Mouse (Mus musculus): ENCODE data around the gene Psmd2.

Psmd2 gene

GRCm38 (mm10) chr16:20651076-20651946 is at the start of gene Psmd2:
Gene Psmd2, plus strand, starts transcription at chr16:20651652.
- peak; percentile 97 for DNase-seq

GRCm38 (mm10) chr16:20604705-20605104 is 46.7 kb upstream of the Psmd2 start:
- DNase-seq = no peak

GRCm38 (mm10) chr16:20610501-20611356 is 40.7 kb upstream of the Psmd2 start:
- peak; percentile 90 for DNase-seq

GRCm38 (mm10) chr16:20611357-20612227 is 39.9 kb upstream of the Psmd2 start, which contains the start of the genes Eef1akmt4, Gm49333 and Alg3:
Gene Eef1akmt4, plus strand, starts transcription at chr16:20611593.
Gene Gm49333, plus strand, starts transcription at chr16:20611610.
Gene Alg3, minus strand, starts transcription at chr16:20611735.
- peak; percentile 96 for DNase-seq

GRCm38 (mm10) chr16:20619541-20620398 is 31.7 kb upstream of the Psmd2 start:
- DNase-seq = peak; percentile 77

- DNase-seq = no peak
Measured at GRCm38 (mm10) chr16:20620399-20620735, 31.1 kb upstream of the Psmd2 start.

- no peak for DNase-seq
Measured at GRCm38 (mm10) chr16:20620751-20621190, 30.7 kb upstream of the Psmd2 start.

GRCm38 (mm10) chr16:20621191-20621990 is 30.1 kb upstream of the Psmd2 start, which contains the start of gene Camk2n2:
Gene Camk2n2, minus strand, starts transcription at chr16:20621287.
- peak; percentile 77 for DNase-seq

- DNase-seq = peak; percentile 82
Measured at GRCm38 (mm10) chr16:20621991-20622685, 29.3 kb upstream of the Psmd2 start.

- DNase-seq = no peak
Measured at GRCm38 (mm10) chr16:20623211-20623610, 28.2 kb upstream of the Psmd2 start.

- no peak for DNase-seq
Measured at GRCm38 (mm10) chr16:20628871-20629391, 22.5 kb upstream of the Psmd2 start.

- peak; percentile 67 for DNase-seq
Measured at GRCm38 (mm10) chr16:20629731-20630634, 21.5 kb upstream of the Psmd2 start, which contains the start of gene Ece2. Gene Ece2, plus strand, starts transcription at chr16:20629828.

GRCm38 (mm10) chr16:20637410-20637809 is 14.0 kb upstream of the Psmd2 start:
- no peak for DNase-seq

GRCm38 (mm10) chr16:20638367-20638766 is 13.1 kb upstream of the Psmd2 start:
- no peak for DNase-seq

- peak; percentile 80 for DNase-seq
Measured at GRCm38 (mm10) chr16:20642161-20642560, 9.3 kb upstream of the Psmd2 start.

GRCm38 (mm10) chr16:20643911-20644310 is 7.5 kb upstream of the Psmd2 start:
- no peak for DNase-seq

GRCm38 (mm10) chr16:20651947-20652310 is 477 bp downstream of the Psmd2 start:
- no peak for DNase-seq

GRCm38 (mm10) chr16:20653315-20653714 is 1.9 kb downstream of the Psmd2 start:
- DNase-seq = no peak

Data from embryo, embryonic 11 days (tissue).